Mouse (Mus musculus) megakaryocyte, embryonic 14.5 days (primary cell): Measurements from ENCODE around the gene Nthl1. TPM values are rescaled to one million over a fixed set of nuclear protein-coding genes. Genes with fewer than 3 reads are reported as not detected.
A peak's percentile ranks its signal among the peaks of the same experiment; 100 is the strongest.
"Not testable (repeated sequence)": the region's sequence is repeated elsewhere in the genome, so short reads cannot be mapped to it uniquely, and the experiment has no call there.

Source experiments
- H3K27me3 ChIP-seq: replicated peaks from 2 replicates; pipeline ENCODE3; 2012; ENCODE audit warnings: inconsistent platforms
- H3K36me3 ChIP-seq: replicated peaks from 2 replicates; pipeline ENCODE3; 2012; ENCODE audit warnings: low read length, inconsistent platforms, mixed read lengths
- H3K4me1 ChIP-seq: 2 replicates; pipeline ENCODE4 v1.6.1; 2012; ENCODE audit warnings: inconsistent platforms
- H3K4me3 ChIP-seq: replicated peaks from 2 replicates; pipeline ENCODE3; 2012; ENCODE audit warnings: moderate library complexity, mild to moderate bottlenecking, inconsistent platforms
- H3K9me3 ChIP-seq: 2 replicates; pipeline ENCODE4 v1.6.1; 2012; ENCODE audit warnings: inconsistent platforms
- FLI1 ChIP-seq: IDR thresholded peaks from 2 replicates; pipeline ENCODE4 v1.6.1; 2012; ENCODE audit warnings: low read length, inconsistent platforms, mixed read lengths
- GATA1 ChIP-seq: IDR thresholded peaks from 3 replicates; pipeline ENCODE4 v1.6.1; 2012; ENCODE audit warnings: mixed read lengths, low read length, inconsistent platforms, borderline replicate concordance
- polyA plus RNA-seq: library from polyadenylated mRNA; stranded (reverse); fragments of >175 nt; gene quantifications from 2 replicates; pipeline ENCODE4 v1.2.3, GENCODE M21; 2012; ENCODE audit warnings: low replicate concordance; ENCODE audit not compliant: insufficient read depth

Nthl1 gene
- polyA plus RNA-seq, 1 experiment: 8.2 TPM

- Histone ChIP-seq H3K36me3 (no peaks in the 10 kb centered on the region), H3K9me3 (no peaks in the 10 kb centered on the region; the same call in 1 of the 2 replicates), H3K27me3 (peaks cover 96% of the 10 kb centered on the region), H3K4me3 (no peak overlapping the region), H3K4me1 (peaks cover 51% of the 10 kb centered on the region)
- TF ChIP-seq FLI1 (no peak), GATA1 (no peak)
Measured at GRCm38 (mm10) chr17:24647493-24647892, 15.0 kb downstream of the Nthl1 start.

GRCm38 (mm10) chr17:24648731-24649377, 16.4 kb downstream of the Nthl1 start:
- Histone ChIP-seq H3K27me3 (peaks cover 92% of the 10 kb centered on the region), H3K4me1 (peaks cover 52% of the 10 kb centered on the region), H3K9me3 (no peaks in the 10 kb centered on the region; the same call in 1 of the 2 replicates), H3K4me3 (no peak overlapping the region), H3K36me3 (no peaks in the 10 kb centered on the region)
- no peak for TF ChIP-seq GATA1
- TF ChIP-seq FLI1: no peak

- H3K4me1 ChIP-seq: peaks cover 47% of the 10 kb centered on the region
- no peaks in the 10 kb centered on the region for H3K36me3 ChIP-seq
- TF ChIP-seq GATA1: no peak
- no peak for TF ChIP-seq FLI1
- H3K27me3 ChIP-seq: peaks cover 92% of the 10 kb centered on the region
- H3K9me3 ChIP-seq: no peaks in the 10 kb centered on the region; the same call in 1 of the 2 replicates
- peak overlapping the region; percentile 90 for H3K4me3 ChIP-seq
Measured at GRCm38 (mm10) chr17:24649581-24650069, 17.1 kb downstream of the Nthl1 start.

- TF ChIP-seq GATA1 (no peak), FLI1 (no peak)
- Histone ChIP-seq H3K4me1 (peaks cover 42% of the 10 kb centered on the region), H3K9me3 (no peaks in the 10 kb centered on the region; the same call in 1 of the 2 replicates), H3K27me3 (peaks cover 90% of the 10 kb centered on the region), H3K4me3 (peak within 1 kb of the TSS; percentile 90), H3K36me3 (no peaks in the 10 kb centered on the region)
Measured at GRCm38 (mm10) chr17:24650070-24650616, 17.7 kb downstream of the Nthl1 start, which contains the start of gene Slc9a3r2. Gene Slc9a3r2 (minus strand): TSS chr17:24650327.

GRCm38 (mm10) chr17:24650766-24651165, 18.3 kb downstream of the Nthl1 start:
- peaks cover 84% of the 10 kb centered on the region for H3K27me3 ChIP-seq
- TF ChIP-seq GATA1 (no peak), FLI1 (no peak)
- H3K36me3 ChIP-seq: no peaks in the 10 kb centered on the region
- H3K4me3 ChIP-seq: no peak overlapping the region
- no peaks in the 10 kb centered on the region; the same call in 1 of the 2 replicates for H3K9me3 ChIP-seq
- peaks cover 36% of the 10 kb centered on the region for H3K4me1 ChIP-seq

- no peak overlapping the region for H3K4me3 ChIP-seq
- no peaks in the 10 kb centered on the region for H3K36me3 ChIP-seq
- H3K9me3 ChIP-seq: no peaks in the 10 kb centered on the region; the same call in 1 of the 2 replicates
- peaks cover 85% of the 10 kb centered on the region for H3K27me3 ChIP-seq
- H3K4me1 ChIP-seq: peaks cover 35% of the 10 kb centered on the region
- TF ChIP-seq GATA1: no peak
- no peak for TF ChIP-seq FLI1
Measured at GRCm38 (mm10) chr17:24651835-24652234, 19.4 kb downstream of the Nthl1 start.

- Histone ChIP-seq H3K4me1 (peaks cover 34% of the 10 kb centered on the region), H3K27me3 (peaks cover 86% of the 10 kb centered on the region), H3K4me3 (peak overlapping the region; percentile 65), H3K36me3 (no peaks in the 10 kb centered on the region), H3K9me3 (no peaks in the 10 kb centered on the region; the same call in 1 of the 2 replicates)
- TF ChIP-seq FLI1 (no peak), GATA1 (no peak)
Measured at GRCm38 (mm10) chr17:24653967-24654710, 21.7 kb downstream of the Nthl1 start.

GRCm38 (mm10) chr17:24654969-24655368, 22.5 kb downstream of the Nthl1 start:
- TF ChIP-seq GATA1 (no peak), FLI1 (no peak)
- H3K27me3 ChIP-seq: peaks cover 84% of the 10 kb centered on the region
- peaks cover 26% of the 10 kb centered on the region for H3K4me1 ChIP-seq
- H3K36me3 ChIP-seq: no peaks in the 10 kb centered on the region
- no peak overlapping the region for H3K4me3 ChIP-seq
- H3K9me3 ChIP-seq: no peaks in the 10 kb centered on the region; the same call in 1 of the 2 replicates

- Histone ChIP-seq H3K27me3 (peaks cover 61% of the 10 kb centered on the region), H3K36me3 (no peaks in the 10 kb centered on the region), H3K4me3 (peak within 1 kb of the TSS; percentile 84), H3K4me1 (peaks cover 19% of the 10 kb centered on the region), H3K9me3 (no peaks in the 10 kb centered on the region)
- no peak for TF ChIP-seq GATA1
- TF ChIP-seq FLI1: no peak
Measured at GRCm38 (mm10) chr17:24658017-24658758, 25.7 kb downstream of the Nthl1 start, which contains the start of gene Npw. Gene Npw (minus strand): TSS chr17:24658457.

- Histone ChIP-seq H3K27me3 (peaks cover 11% of the 10 kb centered on the region), H3K4me1 (peaks cover 36% of the 10 kb centered on the region)
- H3K9me3 ChIP-seq, H3K36me3 ChIP-seq, H3K4me3 ChIP-seq: not testable (repeated sequence)
Measured at GRCm38 (mm10) chr17:24667011-24667410, 34.5 kb downstream of the Nthl1 start.
